Mouse (Mus musculus) erythroblast, adult 5-6 weeks (primary cell): Measurements from ENCODE around the gene Zmynd19. TPM values are rescaled to one million over a fixed set of nuclear protein-coding genes. Genes with fewer than 3 reads are reported as not detected.
A peak's percentile ranks its signal among the peaks of the same experiment; 100 is the strongest.

ENCODE experiments used
- ATAC-seq: replicated peaks from 2 replicates; pipeline ENCODE4 v1.8.0; 2016; ENCODE audit warnings: moderate number of reproducible peaks, mild to moderate bottlenecking, moderate TSS enrichment, inconsistent platforms; ENCODE audit not compliant: poor library complexity, low FRiP score, severe bottlenecking
- total RNA-seq, 2 experiments: library from RNA; stranded (forward) in 1 of 2; stranded (reverse) in 1 of 2; fragments of 150-400 nt in 1 of 2; fragments of 200-764, 138-1000 nt in 1 of 2; gene quantifications; 2 replicates each; pipeline versions ENCODE4 v1.2.3 to v1.2.4; 2015 to 2017; ENCODE audit warnings: low replicate concordance in 2 of 2

The Zmynd19 gene
- total RNA-seq, 2 experiments from 2014 or later, result 2.9 to 9.6 TPM

GRCm38 (mm10) chr2:25008250-25008649 is 58.7 kb downstream of the Zmynd19 start:
- ATAC-seq, result peak; percentile 75

Other genes with a start within 250 kb of the Zmynd19 start
- not detected in 2 replicates for gene Cacna1b, start 186.6 kb upstream of the Zmynd19 start, total RNA-seq (2015; ENCODE audit: low replicate concordance)
- not detected in 2 replicates for gene Cacna1b, start 186.6 kb upstream of the Zmynd19 start, total RNA-seq (2017; ENCODE audit: low replicate concordance)
- gene Ehmt1, start 30.2 kb upstream of the Zmynd19 start, total RNA-seq (2015; ENCODE audit: low replicate concordance), result 5.2 and 8.1 TPM in 2 replicates
- 27.6 and 28.2 TPM in 2 replicates for gene Ehmt1, start 30.2 kb upstream of the Zmynd19 start, total RNA-seq (2017; ENCODE audit: low replicate concordance)
- gene Arrdc1, start 14.5 kb upstream of the Zmynd19 start, total RNA-seq (2015; ENCODE audit: low replicate concordance), result 16.1 and 19.6 TPM in 2 replicates
- gene Arrdc1, start 14.5 kb upstream of the Zmynd19 start, total RNA-seq (2017; ENCODE audit: low replicate concordance), result 15.5 and 18.7 TPM in 2 replicates
- 4.2 and 7.1 TPM in 2 replicates for gene Dph7, start 12.6 kb downstream of the Zmynd19 start, total RNA-seq (2015; ENCODE audit: low replicate concordance)
- 1.5 and 5.0 TPM in 2 replicates for gene Dph7, start 12.6 kb downstream of the Zmynd19 start, total RNA-seq (2017; ENCODE audit: low replicate concordance)
- gene Mrpl41, start 25.3 kb downstream of the Zmynd19 start, total RNA-seq (2015; ENCODE audit: low replicate concordance), result 17.6 and 33.6 TPM in 2 replicates
- gene Mrpl41, start 25.3 kb downstream of the Zmynd19 start, total RNA-seq (2017; ENCODE audit: low replicate concordance), result 18.8 and 37.7 TPM in 2 replicates
- gene Pnpla7, start 26.2 kb downstream of the Zmynd19 start, total RNA-seq (2015; ENCODE audit: low replicate concordance), result 24.8 and 46.6 TPM in 2 replicates
- gene Pnpla7, start 26.2 kb downstream of the Zmynd19 start, total RNA-seq (2017; ENCODE audit: low replicate concordance), result 29.9 and 37.2 TPM in 2 replicates
- 1.7 and 2.1 TPM in 2 replicates for gene Nsmf, start 104.6 kb downstream of the Zmynd19 start, total RNA-seq (2015; ENCODE audit: low replicate concordance)
- 0.60 and 1.5 TPM in 2 replicates for gene Nsmf, start 104.6 kb downstream of the Zmynd19 start, total RNA-seq (2017; ENCODE audit: low replicate concordance)
- gene Entpd8, start 130.5 kb downstream of the Zmynd19 start, total RNA-seq (2015; ENCODE audit: low replicate concordance), result not detected in 2 replicates
- not detected in 2 replicates for gene Entpd8, start 130.5 kb downstream of the Zmynd19 start, total RNA-seq (2017; ENCODE audit: low replicate concordance)
- gene Noxa1, start 145.4 kb downstream of the Zmynd19 start, total RNA-seq (2015; ENCODE audit: low replicate concordance), result not detected in 2 replicates
- gene Noxa1, start 145.4 kb downstream of the Zmynd19 start, total RNA-seq (2017; ENCODE audit: low replicate concordance), result not detected in 2 replicates
- gene Nrarp, start 231.0 kb downstream of the Zmynd19 start, total RNA-seq (2015; ENCODE audit: low replicate concordance), result not detected in 2 replicates
- 0.51 TPM in 1 of 2 replicates, not detected in the other for gene Nrarp, start 231.0 kb downstream of the Zmynd19 start, total RNA-seq (2017; ENCODE audit: low replicate concordance)
- 3.1 and 5.0 TPM in 2 replicates for gene Tor4a, start 247.1 kb downstream of the Zmynd19 start, total RNA-seq (2015; ENCODE audit: low replicate concordance)
- gene Tor4a, start 247.1 kb downstream of the Zmynd19 start, total RNA-seq (2017; ENCODE audit: low replicate concordance), result 6.7 and 7.4 TPM in 2 replicates